Mouse (Mus musculus) heart, postnatal 0 days (tissue): ENCODE measurements around the gene Usp49. TPM values are rescaled to one million over a fixed set of nuclear protein-coding genes. Genes with fewer than 3 reads are reported as not detected.

ENCODE experiments used
- ATAC-seq: fragments of 200-750 bp; cut with Nextera tagmentation; 2 replicates; pipeline ENCODE4 v1.8.0; 2017; ENCODE audit warnings: low read depth, moderate number of reproducible peaks, moderate library complexity; ENCODE audit not compliant: insufficient read depth
- DNase-seq: peaks from one replicate; pipeline ENCODE4 v3.0.0-alpha.2; 2016; ENCODE audit warnings: low spot score
- H3K27ac ChIP-seq: fragments of 300-500 bp; sonication (generic); 2 replicates; pipeline ENCODE4 v1.5.1; 2014; ENCODE audit warnings: low read depth, mild to moderate bottlenecking
- H3K27me3 ChIP-seq: fragments of 300-500 bp; sonication (generic); 2 replicates; pipeline ENCODE4 v1.6.1; 2014; ENCODE audit warnings: low read length, mixed read lengths; ENCODE audit not compliant: control insufficient read depth, insufficient read depth
- H3K36me3 ChIP-seq: fragments of 300-500 bp; sonication (generic); replicated peaks from 2 replicates; pipeline ENCODE4 v1.6.1; 2014; ENCODE audit warnings: low read length, mixed read lengths; ENCODE audit not compliant: control insufficient read depth, insufficient read depth
- H3K4me1 ChIP-seq: fragments of 300-500 bp; sonication (generic); 2 replicates; pipeline ENCODE4 v1.6.1; 2014; ENCODE audit warnings: antibody characterized with exemption; ENCODE audit not compliant: control insufficient read depth, insufficient read depth
- H3K4me2 ChIP-seq: fragments of 300-500 bp; sonication (generic); 2 replicates; pipeline ENCODE4 v1.6.1; 2014; ENCODE audit warnings: low read depth, mild to moderate bottlenecking, low read length, moderate library complexity
- H3K4me3 ChIP-seq: fragments of 300-500 bp; sonication (generic); 2 replicates; pipeline ENCODE4 v1.5.1; 2014; ENCODE audit warnings: low read depth, low read length
- H3K9ac ChIP-seq: fragments of 300-500 bp; sonication (generic); replicated peaks from 2 replicates; pipeline ENCODE4 v1.6.1; 2014; ENCODE audit warnings: low read depth, low read length, mixed read lengths
- H3K9me3 ChIP-seq: fragments of 300-500 bp; sonication (generic); replicated peaks from 2 replicates; pipeline ENCODE4 v1.6.1; 2016; ENCODE audit warnings: low read length; ENCODE audit not compliant: control insufficient read depth
- CTCF ChIP-seq: IDR thresholded peaks from 2 replicates; pipeline ENCODE4 v1.5.1; 2016; ENCODE audit warnings: antibody characterized with exemption, control low read depth, low read depth
- EP300 ChIP-seq: IDR thresholded peaks from 2 replicates; pipeline ENCODE4 v1.6.1; 2016; ENCODE audit warnings: antibody characterized with exemption, low read depth
- WGBS: fragments of 180-500 bp; shearing (Covaris S2); extraction: QIAGEN DNeasy Blood & Tissue Kit; methylation state at CpG from one replicate; pipeline ENCODE4 v1.1.7; 2014; 5-methylcytosine and 5-hydroxymethylcytosine counted together
- polyA plus RNA-seq: library from polyadenylated mRNA; unstranded; fragments of >200 nt; fragmentation: Nextera tagmentation; extraction: Ambion mirVana; gene quantifications from 2 replicates; pipeline ENCODE4 v1.2.1, GENCODE M21; 2015
- total RNA-seq: library from RNA; depleted of rRNA; stranded (reverse); fragments of >200 nt; gene quantifications from 2 replicates; pipeline ENCODE4 v1.2.3, GENCODE M21; 2014; ENCODE audit warnings: low replicate concordance

Usp49 gene
- total and polyA plus RNA-seq, 2 experiments from 2014 or later: 1.4 to 3.5 TPM

DNA sequence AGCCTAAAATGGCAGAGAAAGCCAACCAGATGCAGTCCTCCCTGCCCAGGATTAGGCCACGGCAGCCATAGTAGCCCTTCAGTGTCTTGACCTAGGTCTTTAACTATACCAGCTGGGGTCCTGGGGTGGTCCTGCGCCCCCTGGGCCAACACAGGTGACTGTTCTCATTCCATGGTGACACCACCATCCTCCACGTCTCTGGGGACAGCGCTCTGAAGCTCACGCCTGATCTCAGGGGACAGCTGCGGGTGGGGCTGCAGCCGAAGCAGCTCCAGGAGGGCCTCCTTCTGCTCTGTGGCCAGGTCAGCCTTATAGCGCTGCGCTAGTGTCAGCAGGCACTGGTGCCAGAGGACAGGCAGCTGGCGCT lies 29.1 kb upstream of the Usp49 start:
- H3K4me2 ChIP-seq: no peak overlapping the region
- H3K4me1 ChIP-seq: peaks cover 14% of the 10 kb centered on the region
- ATAC-seq (no peak), DNase-seq (no peak)
- H3K9ac ChIP-seq: no peak overlapping the region
- WGBS: 82% methylated on average over 10 of the region's 10 CpGs
- H3K36me3 ChIP-seq: peaks cover 84% of the 10 kb centered on the region
- no peaks in the 10 kb centered on the region for H3K27me3 ChIP-seq
- H3K9me3 ChIP-seq: no peaks in the 10 kb centered on the region
- TF ChIP-seq CTCF (no peak), EP300 (no peak)
- H3K4me3 ChIP-seq: no peak overlapping the region
- peak overlapping the region; percentile 72 for H3K27ac ChIP-seq

GRCm38 (mm10) chr17:47602289-47602688 lies 28.2 kb upstream of the Usp49 start:
- 90% methylated on average over 11 of the region's 11 CpGs for WGBS
- TF ChIP-seq CTCF: no peak
- no peak for TF ChIP-seq EP300

GRCm38 (mm10) chr17:47606220-47606619 lies 24.3 kb upstream of the Usp49 start:
- Histone ChIP-seq H3K4me3 (no peak overlapping the region), H3K9ac (no peak overlapping the region), H3K27ac (no peak overlapping the region), H3K36me3 (peaks cover 67% of the 10 kb centered on the region), H3K4me2 (no peak overlapping the region), H3K4me1 (no peaks in the 10 kb centered on the region), H3K9me3 (no peaks in the 10 kb centered on the region), H3K27me3 (no peaks in the 10 kb centered on the region)
- WGBS: 67% methylated on average over 5 of the region's 5 CpGs
- no peak for ATAC-seq
- TF ChIP-seq EP300: no peak
- peak; percentile 35; the same call in 1 of the 2 replicates for TF ChIP-seq CTCF
- no peak for DNase-seq

More at GRCm38 (mm10) chr17:47602289-47602688, 28.2 kb upstream of the Usp49 start:
- no peak overlapping the region for H3K4me2 ChIP-seq
- no peak overlapping the region for H3K27ac ChIP-seq
- no peaks in the 10 kb centered on the region for H3K27me3 ChIP-seq
- H3K4me3 ChIP-seq: no peak overlapping the region
- H3K9ac ChIP-seq: no peak overlapping the region
- ATAC-seq (no peak), DNase-seq (no peak)
- H3K4me1 ChIP-seq: peaks cover 5% of the 10 kb centered on the region; the same call in 1 of the 2 replicates
- peaks cover 90% of the 10 kb centered on the region for H3K36me3 ChIP-seq
- H3K9me3 ChIP-seq: no peaks in the 10 kb centered on the region

DNA sequence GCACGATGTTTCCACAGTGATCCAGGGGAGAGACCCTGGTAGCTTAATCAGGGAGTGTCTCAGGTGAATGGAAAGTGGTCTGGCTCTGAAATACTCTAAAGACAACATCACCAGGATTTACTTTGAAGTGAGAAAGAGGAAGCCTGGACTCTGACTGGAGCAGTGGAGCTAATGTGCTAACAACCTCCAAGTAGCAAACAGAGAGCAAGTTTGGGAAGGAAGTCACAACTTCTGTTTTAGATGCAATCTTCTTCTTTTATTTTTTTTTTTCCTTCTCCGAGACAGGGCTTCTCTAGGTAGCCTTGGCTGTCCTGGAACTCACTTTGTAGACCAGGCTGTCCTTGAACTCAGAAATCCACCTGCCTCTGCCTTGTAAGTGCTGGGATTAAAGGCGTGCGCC lies 21.3 kb upstream of the Usp49 start:
- no peak for TF ChIP-seq EP300
- no peak for TF ChIP-seq CTCF
- Histone ChIP-seq H3K27ac (no peak overlapping the region), H3K9me3 (no peaks in the 10 kb centered on the region), H3K9ac (no peak overlapping the region), H3K4me3 (no peak overlapping the region), H3K36me3 (peaks cover 46% of the 10 kb centered on the region), H3K4me2 (no peak overlapping the region), H3K4me1 (peaks cover 11% of the 10 kb centered on the region; the same call in 1 of the 2 replicates), H3K27me3 (no peaks in the 10 kb centered on the region)
- DNase-seq (no peak), ATAC-seq (no peak)
- WGBS: 83% methylated on average over 4 of the region's 4 CpGs

DNA sequence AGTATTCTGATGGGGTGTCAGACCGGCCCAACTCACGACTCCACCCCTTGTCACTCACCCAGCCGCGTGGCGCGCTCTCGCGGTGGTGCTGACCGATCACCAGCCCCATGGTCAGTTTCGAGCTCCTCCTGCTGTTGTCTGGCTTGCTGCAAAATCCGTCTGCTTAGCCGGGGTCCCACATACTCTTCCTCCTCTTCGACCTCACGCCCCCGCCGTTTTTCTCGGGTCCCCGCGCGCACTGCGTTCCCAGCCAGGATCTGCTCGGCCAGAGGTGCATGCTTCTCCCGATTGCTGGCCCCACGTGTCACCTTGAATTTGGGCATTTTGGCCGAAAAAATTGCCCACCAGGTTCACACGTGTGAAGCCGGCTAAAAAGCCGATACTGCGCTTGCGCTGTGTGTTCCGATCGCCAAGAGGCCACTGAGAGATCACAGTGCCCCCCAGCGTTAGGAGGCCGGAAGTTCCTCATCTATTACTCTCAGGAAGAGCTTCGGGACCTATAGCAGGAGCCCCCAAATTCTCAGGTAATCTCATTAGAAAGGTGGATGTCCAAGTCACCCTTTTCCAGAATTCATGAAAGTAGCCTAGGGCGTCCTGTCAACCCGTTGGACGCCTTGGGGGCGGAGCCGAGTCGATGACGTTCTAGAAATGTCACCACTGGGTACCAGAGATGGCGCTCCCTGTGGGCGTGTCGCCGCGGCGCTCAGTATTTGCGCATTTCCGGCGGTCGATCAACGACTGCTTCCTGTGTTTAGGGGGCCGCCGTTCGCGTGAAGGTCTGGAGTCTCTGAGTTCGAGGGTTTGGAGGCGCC lies 19.4 kb upstream of the Usp49 start, which contains the start of the genes Bysl, Med20 and Gm20517:
Bysl (minus strand) TSS at position 644 of the 812 bp plus-strand sequence.
Med20 (plus strand) TSS at position 734 of the 812 bp plus-strand sequence.
Gm20517 (plus strand) TSS at position 741 of the 812 bp plus-strand sequence.
- Histone ChIP-seq H3K4me3 (peak within 1 kb of the TSS; percentile 65), H3K9me3 (no peaks in the 10 kb centered on the region), H3K4me2 (peak within 1 kb of the TSS; percentile 76), H3K36me3 (peaks cover 36% of the 10 kb centered on the region), H3K9ac (peak within 1 kb of the TSS; percentile 70), H3K27me3 (no peaks in the 10 kb centered on the region), H3K27ac (peak within 1 kb of the TSS; percentile 69), H3K4me1 (peaks cover 11% of the 10 kb centered on the region; the same call in 1 of the 2 replicates)
- DNase-seq (peak; percentile 92), ATAC-seq (peak; percentile 95)
- TF ChIP-seq EP300 (peak; percentile 56; the same call in 1 of the 2 replicates), CTCF (peak; percentile 83)
- under 1% methylated on average over 59 of the region's 59 CpGs for WGBS
